Mouse (Mus musculus): ENCODE measurements at regions not wholly inside any gene's neighbourhood (a gene's known extent, or its start where the extent isn't known, plus 50 kb on each side); places are given as distances from the start of the nearest gene placed in this dataset.

GRCm38 (mm10) chr7:67814861-67815260, 55.3 kb upstream of the Synm start:
- Histone ChIP-seq H3K27me3 (ENCODE audit: insufficient read depth, low read length) (no peaks in the 10 kb centered on the region), H3K27ac (ENCODE audit: low read depth, low read length) (no peak overlapping the region), H3K9ac (no peak overlapping the region), H3K9me3 (ENCODE audit: low read length) (no peaks in the 10 kb centered on the region), H3K4me3 (ENCODE audit: low read depth, low read length) (no peak overlapping the region), H3K4me1 (ENCODE audit: insufficient read depth) (no peaks in the 10 kb centered on the region), H3K4me2 (ENCODE audit: low read depth) (no peak overlapping the region), H3K36me3 (ENCODE audit: insufficient read depth) (no peaks in the 10 kb centered on the region)
- DNase-seq (no peak), ATAC-seq (no peak)
- no peak for TF ChIP-seq CTCF (IDR thresholded peaks at IDR 0.05; ENCODE audit: low read depth)
- 68% methylated on average over 9 of the region's 9 CpGs for WGBS
